Mouse (Mus musculus) liver, embryonic 14.5 days (tissue): Measurements from ENCODE around the gene Ccdc124. TPM values are rescaled to one million over a fixed set of nuclear protein-coding genes. Genes with fewer than 3 reads are reported as not detected.

ENCODE experiments used
- ATAC-seq: fragments of 200-750 bp; cut with Nextera tagmentation; 2 replicates; pipeline ENCODE4 v1.8.0; 2017; ENCODE audit warnings: moderate number of reproducible peaks, mild to moderate bottlenecking, moderate library complexity; ENCODE audit not compliant: insufficient read depth
- DNase-seq, 3 experiments: peaks; one replicate each; pipeline ENCODE4 v3.0.0-alpha.2; 2012 to 2013; ENCODE audit warnings: low read depth in 3 of 3, low spot score in 3 of 3
- H3K27ac ChIP-seq: fragments of 300-500 bp; sonication (generic); 2 replicates; pipeline ENCODE4 v1.5.1; 2014; ENCODE audit warnings: moderate library complexity, mild to moderate bottlenecking, control low read depth, inconsistent platforms
- H3K27me3 ChIP-seq: fragments of 300-500 bp; sonication (generic); 2 replicates; pipeline ENCODE4 v1.6.1; 2014; ENCODE audit warnings: mild to moderate bottlenecking, low read length, moderate library complexity; ENCODE audit not compliant: control insufficient read depth, insufficient read depth
- H3K36me3 ChIP-seq: fragments of 300-500 bp; sonication (generic); replicated peaks from 2 replicates; pipeline ENCODE4 v1.6.1; 2014; ENCODE audit warnings: low read depth; ENCODE audit not compliant: control insufficient read depth, insufficient read depth
- H3K4me1 ChIP-seq, 2 experiments: fragments of 200-500 bp in 1 of 2; fragments of 300-500 bp in 1 of 2; sonication (generic) in 1 of 2; replicated peaks; 2 replicates each; pipeline ENCODE4 v1.6.1; 2012 to 2014; ENCODE audit warnings: antibody characterized with exemption in 1 of 2, inconsistent platforms in 1 of 2, low read length in 1 of 2; ENCODE audit not compliant: control insufficient read depth in 2 of 2, insufficient read depth in 2 of 2
- H3K4me2 ChIP-seq: fragments of 300-500 bp; sonication (generic); 2 replicates; pipeline ENCODE4 v1.6.1; 2014; ENCODE audit warnings: low read depth, mild to moderate bottlenecking, control low read depth, moderate library complexity
- H3K4me3 ChIP-seq, 2 experiments: fragments of 200-500 bp in 1 of 2; fragments of 300-500 bp in 1 of 2; sonication (generic) in 1 of 2; 2 replicates each; pipeline ENCODE4 v1.5.1; 2012 to 2014; ENCODE audit warnings: low read depth in 2 of 2, low read length in 2 of 2, mild to moderate bottlenecking in 2 of 2, control low read depth in 1 of 2, inconsistent platforms in 1 of 2, moderate library complexity in 1 of 2; ENCODE audit not compliant: insufficient read depth in 1 of 2
- H3K9ac ChIP-seq: fragments of 300-500 bp; sonication (generic); replicated peaks from 2 replicates; pipeline ENCODE4 v1.6.1; 2014; ENCODE audit warnings: mild to moderate bottlenecking, control low read depth, moderate library complexity
- H3K9me3 ChIP-seq: fragments of 300-500 bp; sonication (generic); 2 replicates; pipeline ENCODE4 v1.6.1; 2016; ENCODE audit warnings: low read length, mixed read lengths; ENCODE audit not compliant: control insufficient read depth
- CTCF ChIP-seq: IDR thresholded peaks from 2 replicates; pipeline ENCODE4 v1.5.1; 2016; ENCODE audit warnings: antibody characterized with exemption, low read depth, control low read depth
- EP300 ChIP-seq: IDR thresholded peaks from 2 replicates; pipeline ENCODE4 v1.6.1; 2016; ENCODE audit warnings: antibody characterized with exemption, low read depth
- WGBS: fragments of 180-500 bp; shearing (Covaris S2); extraction: QIAGEN DNeasy Blood & Tissue Kit; methylation state at CpG from one replicate; pipeline ENCODE4 v1.1.7; 2014; ENCODE audit not compliant: insufficient replicate concordance; 5-methylcytosine and 5-hydroxymethylcytosine counted together
- polyA plus RNA-seq, 2 experiments: library from polyadenylated mRNA; depleted of rRNA in 1 of 2; stranded (reverse) in 1 of 2; unstranded in 1 of 2; fragments of >200 nt; fragmentation: Nextera tagmentation in 1 of 2; extraction: Ambion mirVana in 1 of 2; gene quantifications; 2 replicates each; pipeline versions ENCODE4 v1.2.1 to v1.2.3; 2012 to 2014

Gene Ccdc124
- polyA plus RNA-seq, 2 experiments: 34.3 to 54.1 TPM

- Histone ChIP-seq H3K27ac (peak overlapping the region; percentile 83), H3K4me3 (peak overlapping the region; percentile 63 to 65), H3K27me3 (peaks cover 41% of the 10 kb centered on the region), H3K9me3 (no peaks in the 10 kb centered on the region), H3K4me2 (peak overlapping the region; percentile 76), H3K4me1 (peaks cover 15 to 18% of the 10 kb centered on the region in 2 experiments), H3K9ac (peak overlapping the region; percentile 69), H3K36me3 (no peaks in the 10 kb centered on the region)
- peak; percentile 96 to 100 (median 97) for DNase-seq
- under 1% methylated on average over 44 of the region's 46 CpGs for WGBS
- TF ChIP-seq CTCF: no peak
- no peak for TF ChIP-seq EP300
- peak; percentile 90 for ATAC-seq
Measured at GRCm38 (mm10) chr8:70865350-70866000, 8.3 kb downstream of the Ccdc124 start.

DNA sequence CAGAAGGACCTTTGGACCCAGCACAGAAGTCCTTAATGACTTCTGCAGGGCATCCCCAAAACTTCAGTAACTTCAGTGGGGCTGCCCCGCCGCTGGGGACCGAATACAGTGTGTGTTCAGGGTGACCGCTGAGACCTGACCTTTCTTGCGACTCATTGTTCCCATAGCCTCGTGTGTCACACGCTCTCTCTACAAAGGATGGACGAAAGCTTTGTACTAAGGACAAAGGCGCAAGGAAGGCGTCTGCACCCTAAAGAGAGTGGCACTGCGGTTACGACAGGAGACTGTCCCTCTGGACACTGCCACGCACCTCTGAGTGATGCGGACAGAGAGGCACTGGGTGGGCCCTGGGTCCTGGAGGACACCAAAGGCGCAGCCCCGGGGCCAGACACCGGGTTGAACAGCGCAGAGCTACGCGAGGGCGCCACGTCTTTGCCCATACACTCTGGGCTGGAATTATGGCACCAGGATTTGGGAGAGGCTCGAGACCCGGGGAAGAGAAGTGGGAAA is 9.0 kb downstream of the Ccdc124 start:
- Histone ChIP-seq H3K4me1 (peaks cover 15 to 18% of the 10 kb centered on the region in 2 experiments), H3K4me3 (peak overlapping the region; percentile 63 to 65), H3K9me3 (no peaks in the 10 kb centered on the region), H3K27ac (no peak overlapping the region), H3K27me3 (peaks cover 41% of the 10 kb centered on the region), H3K4me2 (peak overlapping the region; percentile 76), H3K36me3 (no peaks in the 10 kb centered on the region), H3K9ac (peak overlapping the region; percentile 69; the same call in 1 of the 2 replicates)
- DNase-seq (no peak), ATAC-seq (no peak)
- no peak for TF ChIP-seq EP300
- no peak for TF ChIP-seq CTCF
- 2% methylated on average over 24 of the region's 24 CpGs for WGBS

- Histone ChIP-seq H3K4me1 (peaks cover 13 to 15% of the 10 kb centered on the region in 2 experiments), H3K36me3 (no peaks in the 10 kb centered on the region), H3K4me3 (peak overlapping the region in 1 of 2 experiments; percentile 21; a peak in 1 of 4 replicates), H3K9me3 (no peaks in the 10 kb centered on the region), H3K9ac (no peak overlapping the region), H3K4me2 (peak overlapping the region; percentile 76), H3K27me3 (peaks cover 41% of the 10 kb centered on the region), H3K27ac (no peak overlapping the region)
- no peak for DNase-seq
- ATAC-seq: no peak
- no peak for TF ChIP-seq EP300
- TF ChIP-seq CTCF: no peak
- 1% methylated on average over 46 of the region's 46 CpGs for WGBS
Measured at GRCm38 (mm10) chr8:70863956-70864711, 9.6 kb downstream of the Ccdc124 start.

DNA sequence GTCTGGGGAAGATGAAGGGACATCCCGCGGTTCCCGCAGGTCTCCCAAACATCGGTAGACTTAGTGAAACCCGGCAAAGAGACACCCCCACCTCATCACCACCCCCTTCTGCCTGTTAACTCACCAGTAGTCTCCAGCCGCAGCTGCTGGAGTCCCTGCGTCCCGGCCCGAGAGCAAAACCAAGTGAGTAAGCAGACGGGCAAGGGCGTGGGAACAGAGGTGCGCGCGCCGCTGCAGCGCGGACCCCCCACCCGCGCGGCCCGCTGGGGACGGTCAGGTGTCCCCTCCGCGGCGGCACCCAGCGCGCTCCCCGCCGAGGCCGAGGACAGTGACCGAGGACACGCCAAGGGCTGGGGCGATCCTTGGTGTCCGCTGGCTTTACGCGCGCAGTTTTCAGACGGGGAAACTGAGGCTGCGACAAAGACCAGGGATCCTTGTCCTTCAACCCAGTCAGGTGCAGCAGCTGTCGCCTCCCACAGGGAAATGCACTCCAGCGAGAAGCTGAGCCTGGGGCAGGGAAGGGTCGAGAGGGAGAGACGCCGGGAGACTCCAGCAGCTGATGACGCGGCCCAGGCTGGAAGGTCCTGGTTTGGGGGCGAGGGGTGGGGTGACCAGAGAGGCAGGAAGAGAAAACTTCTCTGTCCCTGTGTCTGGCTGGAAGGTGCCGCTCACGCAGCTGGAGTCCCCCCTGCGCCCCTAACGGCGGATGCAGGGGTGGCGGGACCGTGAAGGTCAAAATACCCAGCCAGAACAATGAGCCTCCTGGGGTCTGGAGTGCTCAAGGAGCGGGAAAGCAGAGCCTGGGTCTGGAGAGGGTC is 10.7 kb downstream of the Ccdc124 start, which contains the start of gene Kcnn1:
Gene Kcnn1, minus strand, starts transcription at position 435 of the 818 bp plus-strand sequence.
- Histone ChIP-seq H3K9ac (no peak within 1 kb of the TSS), H3K27ac (no peak within 1 kb of the TSS), H3K4me2 (peak within 1 kb of the TSS; percentile 76), H3K9me3 (no peaks in the 10 kb centered on the region), H3K27me3 (peaks cover 41% of the 10 kb centered on the region), H3K36me3 (no peaks in the 10 kb centered on the region), H3K4me1 (peaks cover 8 to 12% of the 10 kb centered on the region in 2 experiments; a peak in 3 of 4 replicates), H3K4me3 (peak within 1 kb of the TSS in 1 of 2 experiments; percentile 21; a peak in 1 of 4 replicates)
- ATAC-seq (no peak), DNase-seq (no peak)
- WGBS: 2% methylated on average over 55 of the region's 55 CpGs
- 0 out of 2 replicates have a peak, but pooled peaks have one; percentile 3 for TF ChIP-seq CTCF
- no peak for TF ChIP-seq EP300
